Mouse (Mus musculus) brain, embryonic 14.5 days (tissue): ENCODE results near the gene Gabarapl1.

Experiments used
- CTCF ChIP-seq: fragments of 200-500 bp; IDR thresholded peaks from 2 replicates; pipeline ENCODE4 v1.5.1; 2012; ENCODE audit warnings: inconsistent platforms, mild to moderate bottlenecking, moderate library complexity, borderline replicate concordance; ENCODE audit not compliant: insufficient read depth, insufficient read length; ENCODE audit errors: extremely low read depth
- POLR2A ChIP-seq: fragments of 200-500 bp; IDR thresholded peaks from 2 replicates; pipeline ENCODE4 v1.6.1; 2012; ENCODE audit warnings: mild to moderate bottlenecking, inconsistent platforms, borderline replicate concordance; ENCODE audit not compliant: poor library complexity, insufficient read depth, insufficient read length, severe bottlenecking; ENCODE audit errors: extremely low read depth

GRCm38 (mm10) chr6:129515068-129515467 lies 17.9 kb upstream of the Gabarapl1 start:
- no peak for TF ChIP-seq CTCF
- no peak for TF ChIP-seq POLR2A
